Mouse (Mus musculus): ENCODE results near the gene Ndufa10.

DNA sequence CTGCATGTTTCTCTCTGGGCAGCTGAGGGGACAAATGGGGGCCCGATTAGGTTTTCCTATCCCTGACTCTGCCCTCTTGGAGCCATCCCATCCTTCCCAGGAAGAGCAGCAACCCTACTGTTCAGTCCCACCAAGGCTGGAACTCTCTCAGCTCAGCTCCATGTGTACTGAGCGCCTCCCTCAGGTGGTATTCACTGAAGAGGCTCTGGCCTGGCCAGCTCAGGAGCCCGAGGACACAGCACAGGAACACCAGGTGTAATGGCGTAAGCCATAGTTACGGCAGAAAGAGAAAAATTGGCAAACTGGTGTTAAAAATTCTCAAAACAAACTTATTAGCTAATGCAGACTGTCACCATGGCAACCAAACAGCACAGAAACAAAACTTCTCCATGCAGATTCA, 68.5 kb downstream of the Ndufa10 start:
- TF ChIP-seq CTCF (IDR thresholded peaks at IDR 0.05; ENCODE audit: extremely low read depth, insufficient read depth, low read length) (peak; percentile 45), POLR2A (IDR thresholded peaks at IDR 0.05; ENCODE audit: extremely low read depth, insufficient read depth, low read length) (no peak)
